Mouse (Mus musculus): ENCODE data around the gene Snurf.

- TF ChIP-seq POLR2A (IDR thresholded peaks at IDR 0.05; ENCODE audit: borderline replicate concordance, insufficient read depth, low read length) (no peak), CTCF (IDR thresholded peaks at IDR 0.05; ENCODE audit: borderline replicate concordance, insufficient read depth, low read depth, low read length) (no peak)
Measured at GRCm38 (mm10) chr7:60003006-60003865, 1.6 kb downstream of the Snurf start.

Data from cerebellum, adult 2 months (tissue).